Mouse (Mus musculus): ENCODE measurements around the gene Fam53b.

Gene Fam53b

GRCm38 (mm10) chr7:132735145-132735544, 78.5 kb downstream of the Fam53b start:
- DNase-seq (ENCODE audit: low spot score) = no peak

GRCm38 (mm10) chr7:132734222-132734621, 79.5 kb downstream of the Fam53b start:
- no peak for DNase-seq (ENCODE audit: low spot score)

DNA sequence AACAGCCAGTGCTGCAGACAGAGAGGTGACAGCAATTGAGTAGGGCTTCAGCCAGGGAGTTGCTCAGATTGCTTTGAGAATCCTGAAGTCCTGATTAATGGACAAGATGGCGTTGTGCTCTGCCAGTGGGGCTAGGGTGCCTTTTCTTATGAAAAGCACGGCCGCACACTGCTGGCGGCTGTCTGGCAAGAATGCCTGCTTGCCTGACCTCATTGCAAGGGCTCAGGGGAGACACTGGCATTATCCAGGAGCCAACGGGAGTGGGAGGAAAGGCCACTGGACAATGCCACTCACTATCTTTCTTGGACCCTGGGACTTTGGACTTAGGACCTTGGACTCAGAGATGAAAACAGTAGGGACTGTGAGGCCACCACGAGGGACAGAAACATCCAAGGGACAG, 80.2 kb downstream of the Fam53b start:
- no peak for DNase-seq (ENCODE audit: low spot score)

DNA sequence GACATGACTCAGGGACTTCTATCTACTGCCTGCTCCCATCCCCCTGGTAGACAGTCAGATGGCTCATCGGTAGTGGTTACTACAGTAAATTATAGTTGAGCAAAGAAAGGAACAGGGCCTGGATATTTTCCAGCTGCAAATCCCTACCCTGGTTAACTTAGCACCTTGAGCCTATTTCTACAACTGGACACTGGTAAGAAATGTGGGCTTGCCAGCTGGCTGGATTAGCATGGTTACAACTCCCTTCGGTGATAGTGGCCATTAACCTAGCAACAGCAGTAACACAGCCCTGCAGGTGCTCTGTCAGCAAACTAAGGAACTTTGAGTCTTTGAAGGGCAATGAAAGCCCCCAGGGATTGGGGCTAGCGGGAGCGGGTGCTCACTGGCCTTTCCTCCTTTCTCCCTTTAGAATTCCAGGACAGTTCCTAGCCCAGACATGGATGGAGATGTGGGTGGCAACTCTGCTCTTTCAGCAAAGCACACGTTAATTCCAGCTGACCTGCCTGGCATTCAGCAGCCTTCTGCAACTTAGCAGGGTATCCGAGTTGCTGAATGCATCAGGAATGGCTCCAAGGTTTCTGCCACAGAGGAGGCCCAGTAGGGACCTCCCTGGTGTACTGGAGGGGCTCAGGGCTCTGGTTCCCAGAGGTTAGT, 81.4 kb downstream of the Fam53b start:
- DNase-seq (ENCODE audit: low spot score) = no peak

DNA sequence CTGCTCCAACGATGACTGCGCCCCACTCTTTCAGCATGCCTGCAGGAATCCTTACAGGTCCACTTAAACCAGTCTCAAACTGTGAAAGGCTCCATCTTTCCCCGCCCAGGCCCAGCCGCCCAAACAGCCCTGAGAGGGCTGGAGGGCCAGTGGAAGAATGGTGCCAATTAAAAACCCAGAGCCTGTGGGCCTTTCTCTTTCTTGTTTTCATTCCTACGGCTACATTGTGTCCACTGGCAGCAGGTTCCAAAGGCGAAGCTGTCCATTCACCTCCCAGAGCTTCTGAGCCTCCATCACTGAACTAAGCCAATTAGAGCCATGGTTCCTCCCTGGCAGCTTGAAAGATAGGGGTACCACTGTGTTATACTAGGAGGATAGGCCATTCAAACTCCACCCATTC, 82.1 kb downstream of the Fam53b start:
- DNase-seq (ENCODE audit: low spot score) = no peak

GRCm38 (mm10) chr7:132730510-132730909, 83.2 kb downstream of the Fam53b start:
- no peak for DNase-seq (ENCODE audit: low spot score)

- no peak for DNase-seq (ENCODE audit: low spot score)
Measured at GRCm38 (mm10) chr7:132729093-132729831, 84.4 kb downstream of the Fam53b start.

- DNase-seq (ENCODE audit: low spot score) = no peak
Measured at GRCm38 (mm10) chr7:132726106-132726861, 87.4 kb downstream of the Fam53b start.

DNA sequence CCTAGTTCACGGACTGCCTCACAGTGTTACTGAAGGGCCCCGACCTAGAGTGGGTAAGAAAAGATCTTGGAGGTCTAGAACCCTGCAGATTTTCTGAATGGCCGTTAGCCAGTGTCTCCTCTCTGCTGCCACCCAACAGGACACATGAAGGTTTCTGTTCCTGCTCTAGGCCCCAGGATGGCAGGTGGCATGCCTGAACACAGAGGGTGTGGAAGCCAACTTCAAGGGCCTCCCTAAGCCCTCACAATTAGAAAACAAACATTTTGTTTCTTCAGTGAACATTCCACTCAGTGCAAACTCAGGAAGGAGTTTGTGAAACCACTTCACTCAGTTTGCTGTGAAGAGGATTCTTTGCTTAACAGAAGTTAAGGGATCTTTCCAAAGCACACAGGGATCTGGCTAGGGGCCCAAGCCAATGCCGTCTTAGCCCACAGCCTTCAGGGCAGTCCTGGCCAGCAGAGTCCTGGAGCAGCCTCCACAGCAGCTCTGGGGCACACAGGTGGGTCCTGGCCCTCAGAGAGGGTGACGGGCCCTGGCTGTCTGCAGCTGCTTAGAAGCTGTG, 89.1 kb downstream of the Fam53b start:
- DNase-seq (ENCODE audit: low spot score) = no peak

GRCm38 (mm10) chr7:132723906-132724305, 89.8 kb downstream of the Fam53b start:
- no peak for DNase-seq (ENCODE audit: low spot score)

GRCm38 (mm10) chr7:132722401-132723370, 91.0 kb downstream of the Fam53b start:
- no peak for DNase-seq (ENCODE audit: low spot score)

GRCm38 (mm10) chr7:132720562-132720961, 93.1 kb downstream of the Fam53b start:
- DNase-seq (ENCODE audit: low spot score) = no peak

DNA sequence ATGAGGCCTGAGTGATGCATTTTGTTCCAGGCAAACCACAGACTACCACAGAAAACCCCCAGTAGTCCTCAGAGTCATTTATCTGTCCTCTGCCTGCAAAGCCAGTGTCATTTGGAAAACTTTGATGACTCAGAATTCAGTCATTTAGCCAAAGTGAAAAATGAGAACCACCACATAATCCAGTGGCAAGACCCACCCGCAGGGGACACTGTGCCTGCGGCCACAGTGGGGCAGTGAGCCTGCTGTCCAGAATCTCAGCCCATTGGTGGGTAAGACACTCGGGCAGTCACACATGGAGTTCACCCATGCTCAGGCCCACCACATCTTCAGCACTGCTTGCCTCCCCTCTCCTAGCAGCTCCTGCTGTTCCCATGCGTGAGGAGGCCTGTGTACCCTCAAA, 94.1 kb downstream of the Fam53b start:
- DNase-seq (ENCODE audit: low spot score) = no peak

DNA sequence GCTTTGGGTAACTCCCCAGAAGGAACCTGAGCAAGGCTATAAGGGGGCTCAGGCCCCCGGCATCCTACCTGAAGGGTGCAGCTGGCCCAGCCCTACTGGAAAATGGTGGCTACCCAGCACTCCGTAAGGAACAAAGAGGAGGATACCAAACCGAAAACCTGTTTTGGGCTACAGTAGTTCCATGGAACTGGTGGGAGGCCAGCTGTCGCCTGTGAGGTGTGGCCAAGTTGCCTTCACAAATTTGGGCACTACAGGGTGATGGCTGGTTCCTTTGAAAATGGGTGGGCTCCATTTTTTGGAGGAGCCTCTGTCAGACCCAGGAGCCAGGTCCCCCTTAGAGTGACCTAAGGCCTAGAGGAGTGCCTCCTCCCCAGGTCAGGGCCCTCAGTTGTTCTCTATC, 98.4 kb downstream of the Fam53b start:
- DNase-seq (ENCODE audit: low spot score) = no peak

GRCm38 (mm10) chr7:132714236-132714923, 99.3 kb downstream of the Fam53b start:
- no peak for DNase-seq (ENCODE audit: low spot score)

- no peak for DNase-seq (ENCODE audit: low spot score)
Measured at GRCm38 (mm10) chr7:132713483-132714126, 100.1 kb downstream of the Fam53b start.

GRCm38 (mm10) chr7:132712956-132713355, 100.7 kb downstream of the Fam53b start:
- no peak for DNase-seq (ENCODE audit: low spot score)

DNA sequence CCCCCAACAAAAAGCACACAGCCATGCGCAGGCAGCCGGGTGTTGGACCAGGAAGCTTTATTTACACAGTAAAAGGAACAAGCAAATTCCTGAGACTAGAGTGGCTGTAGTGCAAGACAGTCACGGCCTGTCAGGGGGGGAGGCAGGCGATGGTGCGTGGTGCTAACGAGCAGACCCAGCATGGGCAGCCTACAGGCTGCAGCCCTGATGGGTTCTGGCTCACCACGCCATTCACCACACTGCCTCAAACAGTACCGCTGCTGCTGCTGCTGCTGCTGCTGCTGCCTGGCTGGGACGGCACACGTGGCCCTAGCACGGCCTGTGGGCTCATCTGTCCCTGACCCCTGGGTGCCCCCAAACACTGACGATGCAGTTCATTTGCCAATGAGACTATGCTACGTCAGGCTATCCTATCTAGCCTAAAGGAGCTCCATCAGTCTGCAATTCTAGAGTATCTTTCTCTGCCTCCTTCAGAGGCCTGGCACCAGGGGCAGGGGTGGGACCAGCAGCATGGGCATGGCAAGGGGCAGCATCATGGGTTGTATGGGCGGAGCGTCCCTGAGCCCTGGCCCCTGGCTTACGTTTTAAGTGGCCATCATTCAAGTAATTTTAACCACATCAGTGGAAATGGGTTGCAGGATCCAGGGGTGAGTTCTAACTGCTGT, 101.5 kb downstream of the Fam53b start:
- no peak for DNase-seq (ENCODE audit: low spot score)

- no peak for DNase-seq (ENCODE audit: low spot score)
Measured at GRCm38 (mm10) chr7:132711579-132711978, 102.1 kb downstream of the Fam53b start.

GRCm38 (mm10) chr7:132705130-132705529, 108.6 kb downstream of the Fam53b start:
- no peak for DNase-seq (ENCODE audit: low spot score)
